19 mouse cellular contexts compared by ENCODE assay signal in the genomic region with DNA sequence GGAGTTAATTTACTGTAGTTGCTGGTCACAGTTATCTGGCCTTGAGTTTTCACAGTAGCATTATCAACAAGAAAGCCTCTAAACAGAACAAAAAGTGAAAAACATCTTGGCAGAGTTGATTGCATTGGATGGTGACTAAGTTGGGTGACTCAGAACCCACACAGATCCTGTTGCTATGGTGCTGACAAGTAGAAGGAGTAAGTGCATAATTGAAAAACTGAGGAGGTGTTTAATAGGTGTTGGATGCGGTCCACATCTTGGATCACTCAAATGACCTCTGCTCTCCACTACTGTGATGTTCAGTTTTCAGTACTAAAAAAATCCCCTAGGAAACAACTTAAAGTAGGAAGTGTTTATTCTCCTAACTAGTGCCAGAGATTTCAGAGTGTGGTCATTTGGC.
A peak's percentile ranks its signal among the peaks of the same experiment; 100 is the strongest.
DNase-seq lines count a peak whose midpoint lies in the region; ATAC-seq lines count a peak whose summit lies in the region.
"Had no signal": no experiment of that assay in that cellular context is flagged by ENCODE, and none has a peak within 500 bp of the region (broad histone marks: within the 10 kb centered on the region; RNA-seq: fewer than 3 reads in every experiment).

No protein-coding gene starts in this region.

- H3K27me3 ChIP-seq in kidney, embryonic 16.5 days (ENCODE audit: insufficient read depth, low read length): no peaks in the 10 kb centered on the region
- H3K27me3 ChIP-seq: embryonic facial prominence, embryonic 12.5 days; forebrain, embryonic 12.5 days; intestine, embryonic 15.5 days; limb, embryonic 12.5 days; liver, embryonic 15.5 days; midbrain, embryonic 13.5 days; neural tube, embryonic 12.5 days had no signal

- WGBS in kidney, embryonic 16.5 days: 47% methylated on average over 1 of the region's 1 CpGs

- 0 out of 2 replicates have a peak, but pooled peaks cover 4% of the 10 kb centered on the region for H3K9me3 ChIP-seq in kidney, embryonic 16.5 days (ENCODE audit: low read length)
- H3K9me3 ChIP-seq: embryonic facial prominence, embryonic 12.5 days; forebrain, embryonic 12.5 days; intestine, embryonic 15.5 days; limb, embryonic 12.5 days; liver, embryonic 15.5 days; midbrain, embryonic 13.5 days had no signal

- H3K4me1 ChIP-seq in kidney, embryonic 16.5 days (ENCODE audit: insufficient read depth, low read length): no peaks in the 10 kb centered on the region
- H3K4me1 ChIP-seq: embryonic facial prominence, embryonic 12.5 days; forebrain, embryonic 12.5 days; intestine, embryonic 15.5 days; limb, embryonic 12.5 days; liver, embryonic 15.5 days; midbrain, embryonic 13.5 days; neural tube, embryonic 12.5 days had no signal

- H3K36me3 ChIP-seq in kidney, embryonic 16.5 days (ENCODE audit: insufficient read depth, low read length): no peaks in the 10 kb centered on the region
- H3K36me3 ChIP-seq: embryonic facial prominence, embryonic 12.5 days; forebrain, embryonic 12.5 days; intestine, embryonic 15.5 days; limb, embryonic 12.5 days; liver, embryonic 15.5 days; midbrain, embryonic 13.5 days; neural tube, embryonic 12.5 days had no signal

- H3K27ac ChIP-seq in kidney, embryonic 16.5 days (ENCODE audit: low read length): no peak overlapping the region
- H3K27ac ChIP-seq: embryonic facial prominence, embryonic 12.5 days; forebrain, embryonic 12.5 days; intestine, embryonic 15.5 days; limb, embryonic 12.5 days; liver, embryonic 15.5 days; midbrain, embryonic 13.5 days; neural tube, embryonic 12.5 days had no signal

- ATAC-seq in kidney, embryonic 16.5 days (ENCODE audit: low FRiP score, low TSS enrichment): peak; percentile 23; the same call in 1 of the 2 replicates
- ATAC-seq: activated CD4-positive, CD25-positive, alpha-beta regulatory T cell, adult 4 months; CD4-positive, CD25-positive, alpha-beta regulatory T cell, adult 4 months; intestine, embryonic 15.5 days; midbrain, embryonic 13.5 days had no signal

- H3K9ac ChIP-seq in kidney, embryonic 16.5 days (replicated peaks; ENCODE audit: low read length): no peak overlapping the region
- H3K9ac ChIP-seq: embryonic facial prominence, embryonic 12.5 days; forebrain, embryonic 12.5 days; intestine, embryonic 15.5 days; limb, embryonic 12.5 days; liver, embryonic 15.5 days; midbrain, embryonic 13.5 days; neural tube, embryonic 12.5 days had no signal

- no peak overlapping the region for H3K4me3 ChIP-seq in kidney, embryonic 16.5 days (ENCODE audit: low read length)
- H3K4me3 ChIP-seq: embryonic facial prominence, embryonic 12.5 days; forebrain, embryonic 12.5 days; intestine, embryonic 15.5 days; limb, embryonic 12.5 days; liver, embryonic 15.5 days; midbrain, embryonic 13.5 days; neural tube, embryonic 12.5 days had no signal

- H3K4me2 ChIP-seq in kidney, embryonic 16.5 days (replicated peaks; ENCODE audit: low read depth, low read length): no peak overlapping the region
- H3K4me2 ChIP-seq: embryonic facial prominence, embryonic 12.5 days; forebrain, embryonic 12.5 days; intestine, embryonic 15.5 days; limb, embryonic 12.5 days; liver, embryonic 15.5 days; midbrain, embryonic 13.5 days; neural tube, embryonic 12.5 days had no signal

- no peak for DNase-seq in kidney, postnatal 36 days
- peak; percentile 10 to 25 for DNase-seq in right cerebral cortex, adult 2 months (ENCODE audit: low spot score in 2 of 2)
- no peak for DNase-seq in right cerebral cortex, postnatal 4 days
- DNase-seq in brain, adult 2 months (ENCODE audit: low read depth, low spot score): peak; percentile 83
- DNase-seq in telencephalon, adult 2 months (ENCODE audit: low read depth, low spot score): peak; percentile 66
- DNase-seq in urinary bladder, postnatal 36 days (ENCODE audit: low spot score in 2 of 2): no peak
- no peak for DNase-seq in cerebellum, adult 11-12 months
- DNase-seq: gastrocnemius, postnatal 36 days; lung, postnatal 4 days had no signal

Comparison
In these comparisons a context has a peak if more than half of its experiments do, and no peak if none do; other contexts are left out.
1. DNase-seq: peak in right cerebral cortex, adult 2 months (2 of 2), brain, adult 2 months (single experiment) and telencephalon, adult 2 months (single experiment); none in kidney, postnatal 36 days (0 of 2), right cerebral cortex, postnatal 4 days (single experiment), urinary bladder, postnatal 36 days (0 of 2) and cerebellum, adult 11-12 months (single experiment).